Mouse (Mus musculus) kidney, postnatal 0 days (tissue): ENCODE measurements around the gene Ntsr2. TPM values are rescaled to one million over a fixed set of nuclear protein-coding genes. Genes with fewer than 3 reads are reported as not detected.

ENCODE experiments used
- ATAC-seq: fragments of 200-750 bp; cut with Nextera tagmentation; replicated peaks from 2 replicates; pipeline ENCODE4 v1.8.0; 2017; ENCODE audit warnings: low read depth, moderate number of reproducible peaks, moderate TSS enrichment, moderate library complexity; ENCODE audit not compliant: low FRiP score
- DNase-seq: peaks from one replicate; pipeline ENCODE4 v3.0.0-alpha.2; 2016; ENCODE audit warnings: low spot score
- H3K27ac ChIP-seq: fragments of 300-500 bp; sonication (generic); 2 replicates; pipeline ENCODE4 v1.5.1; 2014; ENCODE audit warnings: mild to moderate bottlenecking
- H3K27me3 ChIP-seq: fragments of 300-500 bp; sonication (generic); 2 replicates; pipeline ENCODE4 v1.6.1; 2014; ENCODE audit warnings: low read length, mixed read lengths; ENCODE audit not compliant: insufficient read depth
- H3K36me3 ChIP-seq: fragments of 300-500 bp; sonication (generic); 2 replicates; pipeline ENCODE4 v1.6.1; 2014; ENCODE audit warnings: low read length, mixed read lengths; ENCODE audit not compliant: insufficient read depth
- H3K4me1 ChIP-seq: fragments of 300-500 bp; sonication (generic); replicated peaks from 2 replicates; pipeline ENCODE4 v1.6.1; 2014; ENCODE audit warnings: antibody characterized with exemption, low read length, mixed read lengths; ENCODE audit not compliant: insufficient read depth
- H3K4me2 ChIP-seq: fragments of 300-500 bp; sonication (generic); 2 replicates; pipeline ENCODE4 v1.6.1; 2014; ENCODE audit warnings: mild to moderate bottlenecking, low read length, moderate library complexity, mixed read lengths
- H3K4me3 ChIP-seq: fragments of 300-500 bp; sonication (generic); replicated peaks from 2 replicates; pipeline ENCODE4 v1.5.1; 2014; ENCODE audit warnings: low read depth, low read length
- H3K9ac ChIP-seq: fragments of 300-500 bp; sonication (generic); 2 replicates; pipeline ENCODE4 v1.6.1; 2014; ENCODE audit warnings: low read depth, low read length
- H3K9me3 ChIP-seq: fragments of 300-500 bp; sonication (generic); replicated peaks from 2 replicates; pipeline ENCODE4 v1.6.1; 2016; ENCODE audit warnings: low read length, inconsistent platforms, mixed read lengths
- CTCF ChIP-seq: IDR thresholded peaks from 2 replicates; pipeline ENCODE4 v1.5.1; 2016; ENCODE audit warnings: antibody characterized with exemption, low read depth, mild to moderate bottlenecking, moderate library complexity
- WGBS: fragments of 180-500 bp; shearing (Covaris S2); extraction: QIAGEN DNeasy Blood & Tissue Kit; methylation state at CpG from one replicate; pipeline ENCODE4 v1.1.7; 2014; 5-methylcytosine and 5-hydroxymethylcytosine counted together
- polyA plus RNA-seq: library from polyadenylated mRNA; unstranded; fragments of >200 nt; fragmentation: Nextera tagmentation; extraction: Ambion mirVana; gene quantifications from 2 replicates; pipeline ENCODE4 v1.2.1, GENCODE M21; 2015

Gene Ntsr2
- polyA plus RNA-seq, 1 experiment from 2014 or later: 0.20 TPM

DNA sequence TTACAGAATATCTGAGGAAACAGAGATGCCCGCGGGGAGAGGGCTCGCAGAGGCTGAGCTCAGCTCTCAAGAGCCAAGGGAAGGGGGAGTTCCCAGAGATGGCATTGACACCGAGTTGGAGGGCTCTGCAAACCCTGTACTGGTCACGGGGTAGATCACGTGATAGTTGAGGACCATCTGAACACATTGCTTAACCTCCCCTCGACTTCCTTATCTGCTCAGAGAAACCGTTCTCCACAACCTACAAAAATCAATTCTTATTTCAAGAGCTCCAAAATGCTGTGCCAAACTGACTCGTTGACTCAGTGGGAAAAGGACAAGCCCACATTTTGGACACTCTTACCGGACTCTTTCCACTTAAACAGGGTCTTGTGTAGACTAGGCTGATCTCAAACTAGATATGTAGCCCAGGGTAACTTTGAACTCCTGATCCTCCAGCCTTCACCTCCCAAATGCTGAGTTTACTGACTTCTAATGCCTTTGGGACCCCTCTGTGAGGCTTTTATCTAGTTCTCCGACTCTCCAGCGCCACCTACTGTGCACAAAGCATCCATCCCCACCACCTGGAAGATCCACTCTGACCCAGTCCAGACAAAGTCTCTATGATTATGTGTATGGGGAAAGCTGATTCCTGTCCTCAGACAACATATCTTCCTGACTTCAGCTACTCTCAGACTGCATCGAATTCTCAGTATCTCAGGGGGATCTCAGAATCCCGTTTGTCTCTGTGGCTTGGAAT is 18.9 kb upstream of the Ntsr2 start:
- Histone ChIP-seq H3K27me3 (no peaks in the 10 kb centered on the region), H3K4me3 (no peak overlapping the region), H3K4me1 (no peaks in the 10 kb centered on the region), H3K27ac (no peak overlapping the region), H3K9ac (no peak overlapping the region), H3K4me2 (no peak overlapping the region), H3K36me3 (no peaks in the 10 kb centered on the region), H3K9me3 (no peaks in the 10 kb centered on the region)
- peak; percentile 84 for TF ChIP-seq CTCF
- DNase-seq: peak; percentile 79
- WGBS: 55% methylated on average over 14 of the region's 14 CpGs
- no peak for ATAC-seq

- 80% methylated on average over 6 of the region's 6 CpGs for WGBS
- DNase-seq (no peak), ATAC-seq (no peak)
- Histone ChIP-seq H3K9ac (no peak overlapping the region), H3K27me3 (no peaks in the 10 kb centered on the region), H3K27ac (no peak overlapping the region), H3K4me3 (no peak overlapping the region), H3K4me2 (no peak overlapping the region), H3K36me3 (no peaks in the 10 kb centered on the region), H3K9me3 (no peaks in the 10 kb centered on the region), H3K4me1 (no peaks in the 10 kb centered on the region)
- TF ChIP-seq CTCF: no peak
Measured at GRCm38 (mm10) chr12:16635816-16636215, 17.4 kb upstream of the Ntsr2 start.

GRCm38 (mm10) chr12:16639078-16639771 is 14.0 kb upstream of the Ntsr2 start:
- Histone ChIP-seq H3K27me3 (no peaks in the 10 kb centered on the region), H3K4me2 (no peak overlapping the region), H3K36me3 (no peaks in the 10 kb centered on the region), H3K4me1 (no peaks in the 10 kb centered on the region), H3K9me3 (no peaks in the 10 kb centered on the region), H3K9ac (no peak overlapping the region), H3K4me3 (no peak overlapping the region), H3K27ac (no peak overlapping the region)
- 70% methylated on average over 12 of the region's 12 CpGs for WGBS
- no peak for ATAC-seq
- TF ChIP-seq CTCF: peak; percentile 57
- DNase-seq: peak; percentile 26

- H3K36me3 ChIP-seq: no peaks in the 10 kb centered on the region
- H3K9me3 ChIP-seq: no peaks in the 10 kb centered on the region
- no peaks in the 10 kb centered on the region for H3K27me3 ChIP-seq
- no peak for DNase-seq
- TF ChIP-seq CTCF: no peak
- no peak overlapping the region for H3K9ac ChIP-seq
- no peak overlapping the region for H3K4me2 ChIP-seq
- H3K27ac ChIP-seq: no peak overlapping the region
- WGBS: 83% methylated on average over 6 of the region's 6 CpGs
- H3K4me3 ChIP-seq: no peak overlapping the region
- H3K4me1 ChIP-seq: no peaks in the 10 kb centered on the region
- ATAC-seq: no peak
Measured at GRCm38 (mm10) chr12:16640075-16640474, 13.1 kb upstream of the Ntsr2 start.

DNA sequence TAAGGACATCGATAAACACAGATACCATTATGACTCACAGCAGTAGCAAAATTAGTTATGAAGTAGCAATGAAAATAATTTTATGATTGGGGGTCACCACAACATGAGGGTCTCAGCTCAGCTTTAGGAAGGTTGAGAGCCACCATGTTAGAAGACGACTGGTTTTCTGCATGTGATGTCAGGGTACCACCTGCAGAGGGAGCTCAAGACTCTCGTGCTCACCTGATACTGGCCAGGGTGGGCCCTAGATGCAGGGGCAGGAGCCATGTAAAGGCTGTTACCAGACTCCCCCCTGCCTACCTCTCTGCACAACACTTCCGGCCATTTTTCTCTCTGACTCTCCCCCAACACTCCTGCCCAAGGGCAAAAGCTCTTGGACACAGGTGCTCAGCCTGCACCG is 11.2 kb upstream of the Ntsr2 start:
- Histone ChIP-seq H3K4me2 (no peak overlapping the region), H3K4me3 (no peak overlapping the region), H3K27ac (no peak overlapping the region), H3K9ac (no peak overlapping the region), H3K9me3 (no peaks in the 10 kb centered on the region), H3K27me3 (no peaks in the 10 kb centered on the region), H3K4me1 (no peaks in the 10 kb centered on the region), H3K36me3 (no peaks in the 10 kb centered on the region)
- 66% methylated on average over 5 of the region's 5 CpGs for WGBS
- no peak for TF ChIP-seq CTCF
- DNase-seq: no peak
- ATAC-seq: no peak

- Histone ChIP-seq H3K27me3 (no peaks in the 10 kb centered on the region), H3K36me3 (no peaks in the 10 kb centered on the region), H3K27ac (no peak overlapping the region), H3K9ac (no peak overlapping the region), H3K4me3 (no peak overlapping the region), H3K9me3 (no peaks in the 10 kb centered on the region), H3K4me2 (no peak overlapping the region), H3K4me1 (no peaks in the 10 kb centered on the region)
- ATAC-seq (no peak), DNase-seq (no peak)
- 45% methylated on average over 12 of the region's 12 CpGs for WGBS
- TF ChIP-seq CTCF: no peak
Measured at GRCm38 (mm10) chr12:16643508-16644345, 9.5 kb upstream of the Ntsr2 start.
